Mouse (Mus musculus) heart, postnatal 0 days (tissue): ENCODE results near the gene Cd72. TPM values are rescaled to one million over a fixed set of nuclear protein-coding genes. Genes with fewer than 3 reads are reported as not detected.

Source experiments
- ATAC-seq: fragments of 200-750 bp; cut with Nextera tagmentation; 2 replicates; pipeline ENCODE4 v1.8.0; 2017; ENCODE audit warnings: low read depth, moderate number of reproducible peaks, moderate library complexity; ENCODE audit not compliant: insufficient read depth
- DNase-seq: peaks from one replicate; pipeline ENCODE4 v3.0.0-alpha.2; 2016; ENCODE audit warnings: low spot score
- H3K27ac ChIP-seq: fragments of 300-500 bp; sonication (generic); 2 replicates; pipeline ENCODE4 v1.5.1; 2014; ENCODE audit warnings: low read depth, mild to moderate bottlenecking
- H3K27me3 ChIP-seq: fragments of 300-500 bp; sonication (generic); 2 replicates; pipeline ENCODE4 v1.6.1; 2014; ENCODE audit warnings: low read length, mixed read lengths; ENCODE audit not compliant: control insufficient read depth, insufficient read depth
- H3K36me3 ChIP-seq: fragments of 300-500 bp; sonication (generic); replicated peaks from 2 replicates; pipeline ENCODE4 v1.6.1; 2014; ENCODE audit warnings: low read length, mixed read lengths; ENCODE audit not compliant: control insufficient read depth, insufficient read depth
- H3K4me1 ChIP-seq: fragments of 300-500 bp; sonication (generic); 2 replicates; pipeline ENCODE4 v1.6.1; 2014; ENCODE audit warnings: antibody characterized with exemption; ENCODE audit not compliant: control insufficient read depth, insufficient read depth
- H3K4me2 ChIP-seq: fragments of 300-500 bp; sonication (generic); 2 replicates; pipeline ENCODE4 v1.6.1; 2014; ENCODE audit warnings: low read depth, mild to moderate bottlenecking, low read length, moderate library complexity
- H3K4me3 ChIP-seq: fragments of 300-500 bp; sonication (generic); 2 replicates; pipeline ENCODE4 v1.5.1; 2014; ENCODE audit warnings: low read depth, low read length
- H3K9ac ChIP-seq: fragments of 300-500 bp; sonication (generic); replicated peaks from 2 replicates; pipeline ENCODE4 v1.6.1; 2014; ENCODE audit warnings: low read depth, low read length, mixed read lengths
- H3K9me3 ChIP-seq: fragments of 300-500 bp; sonication (generic); replicated peaks from 2 replicates; pipeline ENCODE4 v1.6.1; 2016; ENCODE audit warnings: low read length; ENCODE audit not compliant: control insufficient read depth
- CTCF ChIP-seq: IDR thresholded peaks from 2 replicates; pipeline ENCODE4 v1.5.1; 2016; ENCODE audit warnings: antibody characterized with exemption, control low read depth, low read depth
- EP300 ChIP-seq: IDR thresholded peaks from 2 replicates; pipeline ENCODE4 v1.6.1; 2016; ENCODE audit warnings: antibody characterized with exemption, low read depth
- WGBS: fragments of 180-500 bp; shearing (Covaris S2); extraction: QIAGEN DNeasy Blood & Tissue Kit; methylation state at CpG from one replicate; pipeline ENCODE4 v1.1.7; 2014; 5-methylcytosine and 5-hydroxymethylcytosine counted together
- polyA plus RNA-seq: library from polyadenylated mRNA; unstranded; fragments of >200 nt; fragmentation: Nextera tagmentation; extraction: Ambion mirVana; gene quantifications from 2 replicates; pipeline ENCODE4 v1.2.1, GENCODE M21; 2015
- total RNA-seq: library from RNA; depleted of rRNA; stranded (reverse); fragments of >200 nt; gene quantifications from 2 replicates; pipeline ENCODE4 v1.2.3, GENCODE M21; 2014; ENCODE audit warnings: low replicate concordance

Cd72 gene
- total and polyA plus RNA-seq, 2 experiments from 2014 or later: 0.08 to 3.4 TPM

- H3K9ac ChIP-seq: no peak overlapping the region; the same call in 1 of the 2 replicates
- peak overlapping the region; percentile 26 for H3K4me3 ChIP-seq
- no peaks in the 10 kb centered on the region for H3K27me3 ChIP-seq
- peak; percentile 43 for TF ChIP-seq CTCF
- no peak for TF ChIP-seq EP300
- peak; percentile 85 for DNase-seq
- 19% methylated on average over 11 of the region's 11 CpGs for WGBS
- peak overlapping the region; percentile 52 for H3K4me2 ChIP-seq
- ATAC-seq: peak; percentile 95
- H3K4me1 ChIP-seq: no peaks in the 10 kb centered on the region
- peak overlapping the region; percentile 46; the same call in 1 of the 2 replicates for H3K27ac ChIP-seq
- no peaks in the 10 kb centered on the region for H3K36me3 ChIP-seq
- no peaks in the 10 kb centered on the region for H3K9me3 ChIP-seq
Measured at GRCm38 (mm10) chr4:43477857-43478533, 23.6 kb upstream of the Cd72 start.

GRCm38 (mm10) chr4:43476604-43477003, 22.2 kb upstream of the Cd72 start:
- Histone ChIP-seq H3K9me3 (no peaks in the 10 kb centered on the region), H3K4me2 (no peak overlapping the region), H3K27me3 (no peaks in the 10 kb centered on the region), H3K9ac (no peak overlapping the region), H3K27ac (no peak overlapping the region), H3K4me3 (no peak overlapping the region), H3K36me3 (no peaks in the 10 kb centered on the region), H3K4me1 (no peaks in the 10 kb centered on the region)
- peak; percentile 19; the same call in 1 of the 2 replicates for TF ChIP-seq CTCF
- no peak for TF ChIP-seq EP300
- DNase-seq: no peak
- no peak for ATAC-seq
- WGBS: 83% methylated on average over 5 of the region's 6 CpGs

GRCm38 (mm10) chr4:43473636-43474035, 19.2 kb upstream of the Cd72 start:
- 64% methylated on average over 1 of the region's 1 CpGs for WGBS
- Histone ChIP-seq H3K9me3 (no peaks in the 10 kb centered on the region), H3K4me2 (no peak overlapping the region)

GRCm38 (mm10) chr4:43470301-43470700, 15.9 kb upstream of the Cd72 start:
- ATAC-seq: no peak
- H3K9me3 ChIP-seq: no peaks in the 10 kb centered on the region
- H3K4me1 ChIP-seq: no peaks in the 10 kb centered on the region
- no peak overlapping the region for H3K4me2 ChIP-seq
- no peak overlapping the region for H3K27ac ChIP-seq
- DNase-seq: no peak
- H3K9ac ChIP-seq: no peak overlapping the region
- no peak for TF ChIP-seq CTCF
- TF ChIP-seq EP300: no peak
- H3K36me3 ChIP-seq: no peaks in the 10 kb centered on the region
- no peak overlapping the region for H3K4me3 ChIP-seq
- 86% methylated on average over 10 of the region's 10 CpGs for WGBS
- H3K27me3 ChIP-seq: no peaks in the 10 kb centered on the region

More at GRCm38 (mm10) chr4:43473636-43474035, 19.2 kb upstream of the Cd72 start:
- no peaks in the 10 kb centered on the region for H3K27me3 ChIP-seq
- no peaks in the 10 kb centered on the region for H3K36me3 ChIP-seq
- TF ChIP-seq CTCF (no peak), EP300 (no peak)
- H3K4me1 ChIP-seq: no peaks in the 10 kb centered on the region
- DNase-seq (no peak), ATAC-seq (no peak)
- H3K9ac ChIP-seq: no peak overlapping the region
- H3K4me3 ChIP-seq: no peak overlapping the region
- H3K27ac ChIP-seq: no peak overlapping the region

GRCm38 (mm10) chr4:43466872-43467271, 12.4 kb upstream of the Cd72 start:
- no peak for DNase-seq
- ATAC-seq: no peak
- H3K9ac ChIP-seq: no peak overlapping the region
- H3K9me3 ChIP-seq: no peaks in the 10 kb centered on the region
- H3K4me3 ChIP-seq: no peak overlapping the region
- H3K4me2 ChIP-seq: no peak overlapping the region
- H3K4me1 ChIP-seq: no peaks in the 10 kb centered on the region
- WGBS: 78% methylated on average over 7 of the region's 7 CpGs
- no peak overlapping the region for H3K27ac ChIP-seq
- H3K36me3 ChIP-seq: no peaks in the 10 kb centered on the region
- TF ChIP-seq CTCF: no peak
- no peak for TF ChIP-seq EP300
- no peaks in the 10 kb centered on the region for H3K27me3 ChIP-seq

GRCm38 (mm10) chr4:43465935-43466334, 11.5 kb upstream of the Cd72 start:
- H3K27ac ChIP-seq: no peak overlapping the region
- no peaks in the 10 kb centered on the region for H3K36me3 ChIP-seq
- WGBS: 82% methylated on average over 6 of the region's 6 CpGs
- ATAC-seq (no peak), DNase-seq (no peak)
- H3K4me3 ChIP-seq: no peak overlapping the region
- no peak overlapping the region for H3K4me2 ChIP-seq
- no peaks in the 10 kb centered on the region for H3K4me1 ChIP-seq
- no peaks in the 10 kb centered on the region for H3K9me3 ChIP-seq
- TF ChIP-seq EP300 (no peak), CTCF (no peak)
- no peak overlapping the region for H3K9ac ChIP-seq
- H3K27me3 ChIP-seq: no peaks in the 10 kb centered on the region
